Mouse (Mus musculus) MEL (cell line): ENCODE data around the gene Hmgcl.

Source experiments
- CHD1 ChIP-seq: IDR thresholded peaks from 2 replicates; pipeline ENCODE4 v1.6.1; 2012; ENCODE audit warnings: low read depth, mild to moderate bottlenecking, inconsistent platforms, low read length, improper control_type of control experiment
- ELF1 ChIP-seq: IDR thresholded peaks from 2 replicates; pipeline ENCODE4 v1.6.1; 2014; ENCODE audit warnings: low read depth, mild to moderate bottlenecking, inconsistent platforms, low read length, improper control_type of control experiment, moderate library complexity
- MAFK ChIP-seq: IDR thresholded peaks from 2 replicates; pipeline ENCODE4 v1.6.1; 2011; ENCODE audit warnings: low read depth, mild to moderate bottlenecking, low read length, improper control_type of control experiment, borderline replicate concordance
- ZMIZ1 ChIP-seq: IDR thresholded peaks from 2 replicates; pipeline ENCODE4 v1.6.1; 2012; ENCODE audit warnings: low read depth, mild to moderate bottlenecking, inconsistent platforms, low read length, improper control_type of control experiment, moderate library complexity

- TF ChIP-seq CHD1 (no peak), MAFK (no peak), ELF1 (no peak), ZMIZ1 (no peak)
Observed at GRCm38 (mm10) chr4:135950365-135950764, 4.1 kb downstream of the Hmgcl start.
